Mouse (Mus musculus) central nervous system, embryonic 18 days (tissue): ENCODE data around the gene Fam234b. TPM values are rescaled to one million over a fixed set of nuclear protein-coding genes. Genes with fewer than 3 reads are reported as not detected.

ENCODE experiments used
- polyA plus RNA-seq: library from polyadenylated mRNA; depleted of rRNA; stranded (reverse); fragments of >200 nt; gene quantifications from 2 replicates; pipeline ENCODE4 v1.2.3, GENCODE M21; 2012; rRNA removed

The Fam234b gene
- polyA plus RNA-seq: 89.2 and 93.3 TPM in 2 replicates

GRCm38 (mm10) chr6:135197921-135198532 lies at the start of gene Fam234b, which contains the start of gene Hebp1:
TSS of gene Fam234b (plus strand) at chr6:135197977.
TSS of gene Hebp1 (minus strand) at chr6:135198022.

GRCm38 (mm10) chr6:135254153-135254552 lies 56.4 kb downstream of the Fam234b start, which contains the start of gene Gsg1:
TSS of gene Gsg1 (minus strand) at chr6:135254351.

Other genes starting within 250 kb of the Fam234b start
- 3.0 and 3.4 TPM in 2 replicates for gene Apold1, start 216.3 kb upstream of the Fam234b start, polyA plus RNA-seq
- 79.9 and 80.3 TPM in 2 replicates for gene Ddx47, start 186.4 kb upstream of the Fam234b start, polyA plus RNA-seq
- 0.13 and 1.3 TPM in 2 replicates for gene Gprc5a, start 132.3 kb upstream of the Fam234b start, polyA plus RNA-seq
- 0.07 and 0.09 TPM in 2 replicates for gene Gprc5d, start 79.7 kb upstream of the Fam234b start, polyA plus RNA-seq
- gene Hebp1, start within 50 bp of the Fam234b start, polyA plus RNA-seq: 13.9 and 16.0 TPM in 2 replicates
- gene Gsg1, start 56.4 kb downstream of the Fam234b start, polyA plus RNA-seq: 0.07 and 0.26 TPM in 2 replicates
- 0.08 and 0.36 TPM in 2 replicates for gene Pbp2, start 112.4 kb downstream of the Fam234b start, polyA plus RNA-seq
- gene Emp1, start 164.6 kb downstream of the Fam234b start, polyA plus RNA-seq: 19.0 and 47.0 TPM in 2 replicates